Mouse (Mus musculus) hindbrain, postnatal 0 days (tissue): ENCODE measurements around the gene H2afy. TPM values are rescaled to one million over a fixed set of nuclear protein-coding genes. Genes with fewer than 3 reads are reported as not detected.

ENCODE experiments used
- ATAC-seq: fragments of 200-750 bp; cut with Nextera tagmentation; 2 replicates; pipeline ENCODE4 v1.8.0; 2017; ENCODE audit warnings: mild to moderate bottlenecking, moderate TSS enrichment, moderate library complexity
- DNase-seq: peaks from one replicate; pipeline ENCODE4 v3.0.0-alpha.2; 2015; ENCODE audit warnings: low spot score
- H3K27ac ChIP-seq: fragments of 300-500 bp; sonication (generic); 2 replicates; pipeline ENCODE4 v1.5.1; 2014; ENCODE audit warnings: mild to moderate bottlenecking
- H3K27me3 ChIP-seq: fragments of 300-500 bp; sonication (generic); 2 replicates; pipeline ENCODE4 v1.6.1; 2014; ENCODE audit warnings: low read length, mixed read lengths; ENCODE audit not compliant: insufficient read depth
- H3K36me3 ChIP-seq: fragments of 300-500 bp; sonication (generic); 2 replicates; pipeline ENCODE4 v1.6.1; 2014; ENCODE audit warnings: low read length, mixed read lengths; ENCODE audit not compliant: insufficient read depth
- H3K4me1 ChIP-seq: fragments of 300-500 bp; sonication (generic); 2 replicates; pipeline ENCODE4 v1.6.1; 2014; ENCODE audit warnings: antibody characterized with exemption, low read length, mixed read lengths; ENCODE audit not compliant: insufficient read depth
- H3K4me2 ChIP-seq: fragments of 300-500 bp; sonication (generic); 2 replicates; pipeline ENCODE4 v1.6.1; 2014; ENCODE audit warnings: low read depth, mild to moderate bottlenecking, low read length, moderate library complexity, mixed read lengths
- H3K4me3 ChIP-seq: fragments of 300-500 bp; sonication (generic); 2 replicates; pipeline ENCODE4 v1.5.1; 2014; ENCODE audit warnings: low read length
- H3K9ac ChIP-seq: fragments of 300-500 bp; sonication (generic); replicated peaks from 2 replicates; pipeline ENCODE4 v1.6.1; 2014; ENCODE audit warnings: mild to moderate bottlenecking, low read length, moderate library complexity, mixed read lengths
- H3K9me3 ChIP-seq: fragments of 300-500 bp; sonication (generic); 2 replicates; pipeline ENCODE4 v1.6.1; 2016; ENCODE audit warnings: low read length, mixed read lengths
- CTCF ChIP-seq: IDR thresholded peaks from 2 replicates; pipeline ENCODE4 v1.5.1; 2016; ENCODE audit warnings: antibody characterized with exemption, control low read depth, low read depth
- WGBS: fragments of 180-500 bp; shearing (Covaris S2); extraction: QIAGEN DNeasy Blood & Tissue Kit; methylation state at CpG from one replicate; pipeline ENCODE4 v1.1.7; 2014; 5-methylcytosine and 5-hydroxymethylcytosine counted together
- polyA plus RNA-seq: library from polyadenylated mRNA; unstranded; fragments of >200 nt; fragmentation: Nextera tagmentation; extraction: Ambion mirVana; gene quantifications from 2 replicates; pipeline ENCODE4 v1.2.1, GENCODE M21; 2015
- total RNA-seq: library from RNA; depleted of rRNA; stranded (reverse); fragments of >200 nt; gene quantifications from 2 replicates; pipeline ENCODE4 v1.2.3, GENCODE M21; 2014

Gene H2afy
- total and polyA plus RNA-seq, 2 experiments from 2014 or later: 175 to 181 TPM

DNA sequence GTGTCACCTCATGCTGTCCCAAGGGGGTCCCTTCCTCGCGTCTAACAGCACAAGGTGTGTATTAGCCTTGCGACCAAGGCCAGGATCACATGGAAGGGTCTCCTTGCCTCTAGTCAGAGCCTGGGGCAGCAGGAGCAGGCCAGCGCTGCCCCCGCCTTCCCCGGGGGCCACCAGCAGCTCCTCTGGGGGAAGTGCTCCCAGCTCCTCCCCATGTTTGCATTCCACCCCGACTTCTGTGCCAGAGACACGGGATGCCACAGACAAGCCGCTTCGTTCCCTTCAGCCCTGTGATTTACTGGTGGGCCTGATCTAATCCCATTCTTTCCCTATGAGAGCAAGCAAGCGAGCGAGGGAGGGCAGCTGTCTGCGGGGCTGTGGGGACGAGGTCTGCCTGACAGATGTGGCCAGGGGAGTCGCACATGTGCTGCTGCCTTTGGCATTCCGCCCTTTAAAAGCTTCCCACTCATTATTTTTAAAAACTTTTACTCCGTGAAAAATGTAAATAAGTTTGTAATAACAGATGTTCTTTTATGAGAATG lies 57.4 kb downstream of the H2afy start:
- WGBS: 66% methylated on average over 17 of the region's 17 CpGs
- H3K36me3 ChIP-seq: peaks cover 31% of the 10 kb centered on the region; the same call in 1 of the 2 replicates
- no peak for TF ChIP-seq CTCF

GRCm38 (mm10) chr13:56075930-56076329 lies 60.2 kb downstream of the H2afy start:
- H3K27me3 ChIP-seq: no peaks in the 10 kb centered on the region
- DNase-seq (no peak), ATAC-seq (no peak)
- H3K27ac ChIP-seq: no peak overlapping the region
- no peaks in the 10 kb centered on the region for H3K9me3 ChIP-seq
- H3K9ac ChIP-seq: no peak overlapping the region
- H3K36me3 ChIP-seq: peaks cover 25% of the 10 kb centered on the region; the same call in 1 of the 2 replicates
- H3K4me1 ChIP-seq: peaks cover 3% of the 10 kb centered on the region; the same call in 1 of the 2 replicates
- no peak overlapping the region for H3K4me2 ChIP-seq
- H3K4me3 ChIP-seq: no peak overlapping the region
- 82% methylated on average over 8 of the region's 8 CpGs for WGBS
- TF ChIP-seq CTCF: no peak

More for the DNA sequence above, 57.4 kb downstream of the H2afy start:
- DNase-seq: no peak
- Histone ChIP-seq H3K27ac (no peak overlapping the region), H3K4me3 (no peak overlapping the region), H3K27me3 (no peaks in the 10 kb centered on the region), H3K9me3 (no peaks in the 10 kb centered on the region), H3K4me2 (no peak overlapping the region), H3K9ac (no peak overlapping the region), H3K4me1 (no peaks in the 10 kb centered on the region)
- no peak for ATAC-seq

GRCm38 (mm10) chr13:56073186-56073585 lies 63.0 kb downstream of the H2afy start:
- no peak for ATAC-seq
- H3K4me2 ChIP-seq: no peak overlapping the region
- H3K27me3 ChIP-seq: no peaks in the 10 kb centered on the region
- no peak for TF ChIP-seq CTCF
- no peak overlapping the region for H3K27ac ChIP-seq
- no peak overlapping the region for H3K9ac ChIP-seq
- peaks cover 17% of the 10 kb centered on the region; the same call in 1 of the 2 replicates for H3K36me3 ChIP-seq
- DNase-seq: no peak
- WGBS: 67% methylated on average over 5 of the region's 5 CpGs
- no peaks in the 10 kb centered on the region for H3K9me3 ChIP-seq
- peaks cover 3% of the 10 kb centered on the region; the same call in 1 of the 2 replicates for H3K4me1 ChIP-seq
- no peak overlapping the region for H3K4me3 ChIP-seq

GRCm38 (mm10) chr13:56072268-56072607 lies 63.9 kb downstream of the H2afy start:
- no peak overlapping the region for H3K4me3 ChIP-seq
- ATAC-seq (peak; percentile 58), DNase-seq (no peak)
- TF ChIP-seq CTCF: peak; percentile 82
- 25% methylated on average over 4 of the region's 4 CpGs for WGBS
- H3K27ac ChIP-seq: 0 out of 2 replicates have a peak overlapping the region, but pooled peaks have one; percentile 20
- no peak overlapping the region for H3K4me2 ChIP-seq
- H3K27me3 ChIP-seq: no peaks in the 10 kb centered on the region
- no peak overlapping the region for H3K9ac ChIP-seq
- peaks cover 15% of the 10 kb centered on the region; the same call in 1 of the 2 replicates for H3K36me3 ChIP-seq
- H3K4me1 ChIP-seq: peaks cover 3% of the 10 kb centered on the region; the same call in 1 of the 2 replicates
- H3K9me3 ChIP-seq: no peaks in the 10 kb centered on the region

- H3K36me3 ChIP-seq: peaks cover 15% of the 10 kb centered on the region; the same call in 1 of the 2 replicates
- ATAC-seq (peak; percentile 52; the same call in 1 of the 2 replicates), DNase-seq (peak; percentile 90)
- peaks cover 3% of the 10 kb centered on the region; the same call in 1 of the 2 replicates for H3K4me1 ChIP-seq
- no peaks in the 10 kb centered on the region for H3K9me3 ChIP-seq
- no peak overlapping the region for H3K9ac ChIP-seq
- H3K27ac ChIP-seq: 0 out of 2 replicates have a peak overlapping the region, but pooled peaks have one; percentile 43
- no peak overlapping the region for H3K4me2 ChIP-seq
- no peak for TF ChIP-seq CTCF
- 38% methylated on average over 16 of the region's 16 CpGs for WGBS
- H3K27me3 ChIP-seq: no peaks in the 10 kb centered on the region
- H3K4me3 ChIP-seq: no peak overlapping the region
These were observed 64.4 kb downstream of the H2afy start for GRCm38 (mm10) chr13:56071586-56072267.

DNA sequence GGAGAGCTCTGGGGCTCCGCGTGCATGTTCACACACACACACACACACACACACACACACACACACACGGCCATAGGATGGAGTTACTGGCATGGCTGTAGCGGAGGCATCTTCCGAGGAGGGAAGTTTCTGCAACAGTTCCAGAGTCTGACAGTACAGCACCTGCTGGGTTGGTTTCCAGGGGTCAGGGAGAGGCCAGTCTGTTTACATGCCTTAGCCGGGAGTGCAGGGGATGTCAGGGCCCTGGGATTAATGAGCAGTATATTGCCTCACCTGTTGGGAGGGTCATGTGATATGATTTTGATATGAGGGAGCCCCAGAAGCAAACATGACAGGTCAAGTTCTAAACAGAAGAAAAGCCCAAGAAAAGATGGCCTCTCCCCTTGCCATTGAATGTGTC lies 66.5 kb downstream of the H2afy start:
- no peak for TF ChIP-seq CTCF
- ATAC-seq (no peak), DNase-seq (no peak)
- Histone ChIP-seq H3K4me2 (no peak overlapping the region), H3K27ac (no peak overlapping the region), H3K36me3 (peaks cover 3% of the 10 kb centered on the region; the same call in 1 of the 2 replicates), H3K9me3 (no peaks in the 10 kb centered on the region), H3K27me3 (no peaks in the 10 kb centered on the region), H3K9ac (no peak overlapping the region), H3K4me1 (peaks cover 3% of the 10 kb centered on the region; the same call in 1 of the 2 replicates), H3K4me3 (no peak overlapping the region)
- 71% methylated on average over 6 of the region's 6 CpGs for WGBS

DNA sequence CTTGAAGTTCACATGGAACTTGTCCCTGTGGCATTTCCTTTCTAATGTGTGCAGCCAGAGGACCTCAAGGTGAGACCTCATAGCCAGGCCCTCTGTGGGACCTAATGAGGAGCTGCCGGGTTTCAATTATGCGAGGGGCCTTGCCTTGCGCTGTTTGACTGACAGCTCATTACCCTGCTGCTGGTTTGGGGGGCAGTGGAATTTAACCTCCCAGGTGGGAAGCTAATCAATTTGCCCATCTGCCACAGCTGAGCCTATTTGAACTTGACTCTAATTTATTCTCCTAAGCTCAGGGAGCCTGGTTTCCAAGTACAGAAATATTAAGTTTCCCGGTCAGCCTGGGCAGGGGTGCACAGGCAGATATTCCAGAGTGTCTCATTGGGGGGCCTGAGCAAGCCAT lies 67.6 kb downstream of the H2afy start:
- H3K9ac ChIP-seq: no peak overlapping the region
- TF ChIP-seq CTCF: no peak
- H3K9me3 ChIP-seq: no peaks in the 10 kb centered on the region
- WGBS: 29% methylated on average over 4 of the region's 4 CpGs
- no peaks in the 10 kb centered on the region for H3K27me3 ChIP-seq
- no peak overlapping the region for H3K4me3 ChIP-seq
- no peak overlapping the region for H3K27ac ChIP-seq
- no peak for DNase-seq
- no peaks in the 10 kb centered on the region for H3K36me3 ChIP-seq
- peaks cover 3% of the 10 kb centered on the region; the same call in 1 of the 2 replicates for H3K4me1 ChIP-seq
- no peak for ATAC-seq
- no peak overlapping the region for H3K4me2 ChIP-seq
